Mouse (Mus musculus) CH12.LX (cell line): Measurements from ENCODE around the gene Smim26. TPM values are rescaled to one million over a fixed set of nuclear protein-coding genes. Genes with fewer than 3 reads are reported as not detected.

Experiments used
- DNase-seq: peaks from one replicate; pipeline ENCODE4 v3.0.0-alpha.2; 2013; ENCODE audit errors: extremely low read depth
- H3K27ac ChIP-seq: 2 replicates; pipeline ENCODE4 v1.5.1; 2012; ENCODE audit warnings: low read depth, mild to moderate bottlenecking, control low read depth, moderate library complexity; ENCODE audit not compliant: insufficient read depth
- H3K27me3 ChIP-seq: replicated peaks from 2 replicates; pipeline ENCODE3; 2012; ENCODE audit warnings: inconsistent platforms
- H3K36me3 ChIP-seq, 2 experiments: replicated peaks in 1 of 2; 2 replicates each; pipeline versions ENCODE3 to v1.6.1; 2012; ENCODE audit warnings: inconsistent platforms in 1 of 2, low read length in 1 of 2, mild to moderate bottlenecking in 1 of 2, mixed read lengths in 1 of 2, moderate library complexity in 1 of 2; ENCODE audit not compliant: control insufficient read depth in 1 of 2, insufficient read depth in 1 of 2
- H3K4me1 ChIP-seq, 2 experiments: 2 replicates each; pipeline ENCODE4 v1.6.1; 2012; ENCODE audit warnings: inconsistent platforms in 1 of 2, moderate library complexity in 1 of 2; ENCODE audit not compliant: insufficient read depth in 2 of 2, control insufficient read depth in 1 of 2
- H3K4me2 ChIP-seq: 2 replicates; pipeline ENCODE4 v1.6.1; 2012; ENCODE audit warnings: low read depth, mild to moderate bottlenecking, control low read depth; ENCODE audit not compliant: poor library complexity, insufficient read depth, severe bottlenecking
- H3K4me3 ChIP-seq, 3 experiments: fragments of 150-350 bp in 1 of 3; sonication (generic) in 1 of 3; replicated peaks in 1 of 3; 2 replicates each; pipeline versions ENCODE3 to v1.5.1; 2011 to 2012; ENCODE audit warnings: low read depth in 2 of 3, low read length in 2 of 3, mild to moderate bottlenecking in 2 of 3, moderate library complexity in 2 of 3, control low read depth in 1 of 3, improper control_type of control experiment in 1 of 3, inconsistent platforms in 1 of 3, mixed read lengths in 1 of 3; ENCODE audit not compliant: poor library complexity in 1 of 3
- H3K79me2 ChIP-seq: replicated peaks from 2 replicates; pipeline ENCODE4 v1.6.1; 2012; ENCODE audit warnings: mild to moderate bottlenecking, moderate library complexity; ENCODE audit not compliant: control insufficient read depth, poor library complexity, insufficient read depth, severe bottlenecking; ENCODE audit errors: extremely low read depth
- H3K9ac ChIP-seq: 2 replicates; pipeline ENCODE4 v1.6.1; 2012; ENCODE audit warnings: low read depth, mild to moderate bottlenecking, control low read depth, moderate library complexity; ENCODE audit not compliant: insufficient read depth
- H3K9me3 ChIP-seq: replicated peaks from 2 replicates; pipeline ENCODE3; 2012; ENCODE audit warnings: low read length, inconsistent platforms, mixed read lengths
- BHLHE40 ChIP-seq: IDR thresholded peaks from 2 replicates; pipeline ENCODE4 v1.6.1; 2011; ENCODE audit warnings: mild to moderate bottlenecking, low read depth, low read length, improper control_type of control experiment
- E2F4 ChIP-seq: IDR thresholded peaks from 2 replicates; pipeline ENCODE4 v1.6.1; 2011; ENCODE audit warnings: low read depth, low read length, improper control_type of control experiment; ENCODE audit not compliant: insufficient replicate concordance
- EP300 ChIP-seq: IDR thresholded peaks from 2 replicates; pipeline ENCODE4 v1.6.1; 2011; ENCODE audit warnings: low read length, improper control_type of control experiment
- HCFC1 ChIP-seq: IDR thresholded peaks from 2 replicates; pipeline ENCODE4 v1.6.1; 2012; ENCODE audit warnings: low read depth, mild to moderate bottlenecking, inconsistent platforms, low read length, improper control_type of control experiment
- JUN ChIP-seq: IDR thresholded peaks from 2 replicates; pipeline ENCODE4 v1.6.1; 2011; ENCODE audit warnings: low read depth, mild to moderate bottlenecking, low read length, improper control_type of control experiment, moderate library complexity; ENCODE audit not compliant: insufficient read depth
- JUND ChIP-seq: conservative IDR thresholded peaks from 2 replicates; pipeline ENCODE4 v1.6.1; 2011; ENCODE audit warnings: low read depth, low read length, improper control_type of control experiment
- KAT2A ChIP-seq: IDR thresholded peaks from 2 replicates; pipeline ENCODE4 v1.6.1; 2012; ENCODE audit warnings: low read length, improper control_type of control experiment, inconsistent platforms; ENCODE audit not compliant: insufficient replicate concordance
- MEF2A ChIP-seq: IDR thresholded peaks from 2 replicates; pipeline ENCODE4 v1.6.1; 2014; ENCODE audit warnings: low read depth, mild to moderate bottlenecking, inconsistent platforms, low read length, improper control_type of control experiment, borderline replicate concordance
- MXI1 ChIP-seq: IDR thresholded peaks from 2 replicates; pipeline ENCODE4 v1.6.1; 2011; ENCODE audit warnings: mild to moderate bottlenecking, low read depth, low read length, improper control_type of control experiment
- MYC ChIP-seq: IDR thresholded peaks from 2 replicates; pipeline ENCODE4 v1.6.1; 2011; ENCODE audit warnings: low read depth, mild to moderate bottlenecking, improper control_type of control experiment, low read length
- NELFE ChIP-seq: IDR thresholded peaks from 2 replicates; pipeline ENCODE4 v1.6.1; 2011; ENCODE audit warnings: low read depth, low read length, improper control_type of control experiment
- PAX5 ChIP-seq: IDR thresholded peaks from 2 replicates; pipeline ENCODE4 v1.6.1; 2012; ENCODE audit warnings: low read length, inconsistent platforms, mixed read lengths
- POLR2A ChIP-seq: IDR thresholded peaks from 2 replicates; pipeline ENCODE4 v1.6.1; 2011; ENCODE audit warnings: low read depth, mild to moderate bottlenecking, improper control_type of control experiment, low read length
- POLR2AphosphoS2 ChIP-seq: IDR thresholded peaks from 2 replicates; pipeline ENCODE4 v1.6.1; 2011; ENCODE audit warnings: low read depth, low read length, improper control_type of control experiment
- UBTF ChIP-seq: IDR thresholded peaks from 2 replicates; pipeline ENCODE4 v1.6.1; 2012; ENCODE audit warnings: low read depth, mild to moderate bottlenecking, inconsistent platforms, low read length, improper control_type of control experiment, moderate library complexity
- ZNF384 ChIP-seq: IDR thresholded peaks from 2 replicates; pipeline ENCODE4 v1.6.1; 2012; ENCODE audit warnings: low read depth, low read length, improper control_type of control experiment, inconsistent platforms
- dilution Hi-C: fragments of 300-500 bp; cut with MboI; formaldehyde crosslinking; loops from 2 replicates; pipeline ENCODE4 v1.14.3; 2020; ENCODE audit warnings: low sequenced_read_pairs; ENCODE audit not compliant: extremely low pct_unique_long_range_greater_than_20kb, extremely low pct_ligation_motif_present
- in situ Hi-C: fragments of 300-500 bp; cut with MboI; formaldehyde crosslinking; loops from 3 replicates; pipeline ENCODE4 v1.14.3; 2019; ENCODE audit warnings: low sequenced_read_pairs, low pct_ligation_motif_present, low pct_unique_long_range_greater_than_20kb, mixed read lengths
- polyA plus RNA-seq: library from polyadenylated mRNA; unstranded; fragments of >175 nt; gene quantifications from 2 replicates; pipeline ENCODE4 v1.2.1, GENCODE M21; 2012; ENCODE audit warnings: low read depth; ENCODE audit not compliant: insufficient read length
- total RNA-seq, 2 experiments: library from RNA; depleted of rRNA; stranded (reverse); fragments of 300-350 nt in 1 of 2; fragments of >200 nt in 1 of 2; gene quantifications; 2 replicates each; pipeline ENCODE4 v1.2.3; 2012 to 2014

Smim26 gene
- total and polyA plus RNA-seq, 3 experiments: 34.7 to 59.7 (median 35.0) TPM

GRCm38 (mm10) chr2:144544630-144545029 lies 49.2 kb upstream of the Smim26 start:
- Histone ChIP-seq H3K79me2 (no peaks in the 10 kb centered on the region), H3K9me3 (no peaks in the 10 kb centered on the region), H3K27ac (no peak overlapping the region), H3K4me2 (no peak overlapping the region), H3K4me1 (peaks cover 7 to 12% of the 10 kb centered on the region in 2 experiments), H3K4me3 (no peak overlapping the region), H3K36me3 (peaks cover under 1 to 18% of the 10 kb centered on the region in 2 experiments), H3K9ac (no peak overlapping the region), H3K27me3 (no peaks in the 10 kb centered on the region)
- in situ Hi-C loops: no loop called here
- DNase-seq: no peak
- no peak for TF ChIP-seq POLR2A
- TF ChIP-seq HCFC1: no peak
- no peak for TF ChIP-seq POLR2AphosphoS2
- TF ChIP-seq MYC: no peak
- TF ChIP-seq UBTF: no peak
- no peak for TF ChIP-seq EP300
- TF ChIP-seq PAX5: no peak
- no peak for TF ChIP-seq JUN
- no peak for TF ChIP-seq BHLHE40
- no peak for TF ChIP-seq ZNF384
- no peak for TF ChIP-seq JUND
- TF ChIP-seq KAT2A: no peak
- dilution Hi-C loops: no loop called here

DNA sequence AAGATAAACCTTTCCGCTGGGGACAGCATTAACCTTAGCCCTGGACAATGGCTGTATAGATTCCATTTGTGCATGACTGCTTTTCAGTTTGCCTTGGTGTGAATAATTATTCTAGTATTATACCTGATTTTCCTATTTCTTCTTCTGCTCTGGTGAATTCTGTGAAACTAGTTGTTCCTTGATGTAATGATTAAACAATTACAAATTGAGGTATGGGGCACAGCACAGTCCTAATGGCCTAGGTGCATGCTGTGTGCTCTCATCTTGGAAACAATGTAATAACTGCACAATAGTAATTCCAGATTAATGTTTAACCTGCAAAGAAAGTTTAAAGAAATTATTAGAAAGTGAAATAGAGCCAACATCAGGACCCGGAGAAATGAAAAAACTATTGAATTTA lies 48.8 kb upstream of the Smim26 start:
- Histone ChIP-seq H3K9me3 (no peaks in the 10 kb centered on the region), H3K36me3 (peaks cover 0 to 13% of the 10 kb centered on the region in 2 experiments), H3K27me3 (no peaks in the 10 kb centered on the region), H3K4me1 (peaks cover 7 to 12% of the 10 kb centered on the region in 2 experiments), H3K27ac (no peak overlapping the region), H3K9ac (no peak overlapping the region), H3K79me2 (no peaks in the 10 kb centered on the region), H3K4me3 (no peak overlapping the region), H3K4me2 (no peak overlapping the region)
- DNase-seq: no peak
- in situ Hi-C loops: no loop called here
- dilution Hi-C loops: no loop called here
- TF ChIP-seq MXI1 (no peak), POLR2AphosphoS2 (no peak), JUND (no peak), NELFE (no peak), MEF2A (no peak), E2F4 (no peak)
